Mouse (Mus musculus): ENCODE measurements at regions not wholly inside any gene's neighbourhood (a gene's known extent, or its start where the extent isn't known, plus 50 kb on each side); places are given as distances from the start of the nearest gene placed in this dataset.

DNA sequence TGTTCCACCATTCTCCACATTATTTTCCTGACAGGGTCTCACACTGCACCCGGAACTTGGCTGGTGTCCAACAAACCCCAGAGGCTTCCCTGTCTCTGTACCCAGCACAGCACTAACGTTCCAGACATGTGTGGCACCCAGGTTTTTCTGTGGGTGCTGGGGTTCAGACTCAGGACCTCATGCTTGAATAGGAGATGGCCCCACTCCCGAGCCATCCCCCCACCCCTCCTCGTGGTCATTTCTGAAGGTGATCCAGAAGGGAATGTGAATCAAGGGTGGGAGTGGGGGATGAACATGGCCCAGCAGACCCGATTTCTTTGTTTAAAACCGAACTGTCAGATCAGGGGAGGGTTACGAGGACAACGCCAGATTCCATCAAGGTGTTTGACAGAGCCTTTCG lies 245.6 kb downstream of the Tbc1d1 start:
- DNase-seq = no peak

DNA sequence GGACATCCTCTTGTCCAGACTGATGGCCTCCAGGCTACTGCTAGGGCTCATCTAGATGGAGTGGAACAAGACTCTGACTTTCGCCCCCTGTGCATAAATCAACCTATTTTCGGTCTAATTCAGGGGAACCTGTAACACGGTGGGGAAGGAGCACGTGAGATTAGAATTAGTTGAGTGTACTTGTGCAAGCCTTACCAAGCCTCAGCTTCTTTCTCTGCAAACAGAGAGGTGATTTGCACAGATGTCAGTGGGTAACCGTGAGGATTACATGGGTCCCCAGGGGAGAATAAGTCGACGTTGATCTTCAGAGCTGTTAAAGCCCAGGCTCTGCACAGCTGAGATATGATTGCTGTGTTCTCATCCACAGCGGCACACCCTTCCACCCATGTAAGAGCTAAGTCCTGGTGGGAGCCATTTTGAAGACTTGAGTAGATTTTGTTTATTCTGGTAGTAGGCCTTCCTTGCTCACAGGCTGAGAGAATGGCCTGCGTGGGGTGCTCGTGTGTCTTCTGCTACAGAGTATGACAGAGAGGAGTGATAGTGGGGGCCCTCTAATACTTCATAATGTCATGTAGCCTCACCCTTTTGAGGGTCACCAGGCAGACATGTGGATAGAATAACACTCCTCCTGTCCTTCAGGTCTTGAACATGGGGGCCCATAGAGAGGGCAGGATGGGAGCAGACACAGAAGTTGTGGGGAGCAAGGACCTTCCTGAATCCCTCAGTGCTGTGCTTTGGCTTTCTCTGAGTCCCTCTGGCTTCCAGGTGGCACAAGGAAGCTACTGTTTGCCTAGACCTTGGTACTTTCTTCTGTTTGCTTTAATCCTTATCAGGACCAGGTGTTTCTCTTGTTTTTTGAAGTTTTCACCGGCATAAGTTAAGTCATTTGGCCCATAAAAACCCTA lies 247.2 kb downstream of the Tbc1d1 start:
- DNase-seq = no peak

DNA sequence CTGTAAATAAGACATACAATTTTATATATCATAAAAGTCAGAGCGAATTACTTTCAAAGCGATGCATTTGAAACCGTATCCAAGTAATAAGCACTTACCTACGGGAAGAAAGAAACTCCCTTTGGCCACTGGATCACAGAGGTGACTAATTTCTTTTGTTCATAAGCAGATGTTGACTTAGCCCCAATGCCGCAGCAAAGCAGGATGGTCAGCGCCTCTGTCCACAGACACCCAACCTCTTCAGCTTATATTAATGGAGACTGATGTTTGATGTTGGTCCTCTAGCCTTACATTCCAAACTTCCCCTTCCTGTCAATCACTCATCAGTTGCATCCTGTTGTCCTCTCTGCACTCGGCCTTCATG lies 247.9 kb downstream of the Tbc1d1 start:
- no peak for DNase-seq

DNA sequence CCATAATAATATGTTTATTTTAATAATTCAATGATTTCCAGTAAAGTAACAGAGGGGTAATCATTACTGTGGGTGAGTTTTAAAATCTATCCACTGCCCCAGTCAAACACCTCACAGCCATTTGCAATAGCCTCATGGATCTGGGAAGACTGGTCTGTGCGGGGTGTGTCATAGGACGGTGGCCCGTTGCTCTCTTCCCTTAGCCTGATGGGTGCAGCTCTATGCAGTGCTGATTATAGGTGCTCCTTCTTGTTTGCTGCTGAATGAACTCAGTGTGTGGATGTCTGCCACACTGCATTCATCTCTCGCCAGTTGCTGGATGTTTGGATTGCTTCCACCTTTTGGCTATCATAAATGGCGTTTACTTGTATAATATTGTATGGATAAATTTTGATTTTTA lies 248.4 kb downstream of the Tbc1d1 start:
- no peak for DNase-seq

DNA sequence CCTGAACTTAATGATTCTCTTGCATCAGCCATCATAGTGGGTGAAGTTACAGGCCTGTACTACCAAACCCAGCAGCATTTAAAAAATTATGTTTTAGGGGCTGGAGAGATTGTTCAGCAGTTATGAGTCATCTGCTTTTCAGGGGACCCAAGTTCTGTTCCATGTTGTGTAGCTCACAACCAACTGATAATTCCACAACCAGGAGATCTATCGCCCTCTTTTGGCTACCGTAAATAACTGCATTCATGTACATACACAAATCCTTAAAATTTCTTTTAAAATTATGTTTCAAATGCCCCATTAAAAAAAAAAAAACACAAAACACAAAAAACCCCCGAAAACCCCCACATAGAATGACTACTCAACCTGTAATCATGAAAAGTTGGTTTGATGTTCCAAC lies 252.8 kb downstream of the Tbc1d1 start:
- DNase-seq = no peak

DNA sequence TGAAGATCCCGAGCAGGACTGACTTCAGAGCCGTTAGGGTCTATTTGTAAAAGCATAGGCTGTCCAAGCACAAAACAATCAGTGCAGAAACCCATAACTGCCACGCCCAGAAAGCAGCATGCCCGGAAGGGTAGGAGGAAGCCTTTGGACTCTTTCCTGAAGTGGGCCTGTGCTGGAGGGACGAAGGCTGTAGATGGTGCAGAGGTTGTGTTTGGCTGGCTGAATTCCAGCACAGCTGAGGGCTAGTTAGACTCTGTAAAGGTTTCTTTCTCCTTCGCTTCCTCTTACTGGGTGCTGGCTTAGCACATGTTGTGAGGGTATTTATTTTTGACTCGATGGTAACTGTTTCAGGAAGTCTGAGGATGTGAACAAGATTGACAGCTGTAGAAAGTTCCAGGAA lies 254.5 kb downstream of the Tbc1d1 start:
- DNase-seq = peak; percentile 23

DNA sequence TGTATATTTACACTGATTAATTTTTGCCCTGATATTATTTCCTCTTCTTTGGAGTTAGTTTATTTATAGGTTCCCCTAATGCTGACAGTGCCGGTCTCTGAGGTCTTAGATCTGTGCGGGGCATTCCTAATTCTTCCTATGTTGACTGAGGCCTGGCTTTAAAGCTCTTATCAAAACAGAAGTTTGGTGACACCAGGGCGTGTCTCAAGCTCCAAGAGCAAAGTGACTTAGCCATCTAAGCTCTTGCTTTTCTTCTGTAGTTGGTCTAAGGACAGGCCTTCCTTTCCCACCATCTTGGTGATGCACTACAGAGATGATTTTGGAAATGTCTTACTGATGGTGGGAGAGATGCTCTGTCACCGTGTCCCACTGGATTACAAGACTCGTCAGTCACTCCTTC lies 258.4 kb downstream of the Tbc1d1 start:
- no peak for DNase-seq

DNA sequence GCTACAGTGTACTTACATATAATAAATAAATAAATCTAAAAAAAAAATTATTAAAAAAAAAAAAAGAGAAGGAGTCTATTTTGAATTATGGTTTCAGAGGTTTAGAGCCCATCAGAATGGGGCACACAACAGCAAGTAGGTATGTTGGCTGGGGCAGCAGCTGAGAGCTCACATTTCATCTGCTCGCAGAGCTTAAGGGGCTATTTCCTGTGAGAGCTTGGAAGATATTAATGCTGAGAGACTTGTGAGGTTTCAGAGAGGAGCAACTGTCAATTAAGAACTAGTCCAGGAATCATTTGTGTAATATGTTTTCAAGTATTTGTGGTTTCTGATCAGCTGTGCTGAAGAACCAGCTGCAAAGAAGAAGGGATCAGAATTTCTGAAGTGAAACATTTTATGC lies 263.3 kb downstream of the Tbc1d1 start:
- no peak for DNase-seq

DNA sequence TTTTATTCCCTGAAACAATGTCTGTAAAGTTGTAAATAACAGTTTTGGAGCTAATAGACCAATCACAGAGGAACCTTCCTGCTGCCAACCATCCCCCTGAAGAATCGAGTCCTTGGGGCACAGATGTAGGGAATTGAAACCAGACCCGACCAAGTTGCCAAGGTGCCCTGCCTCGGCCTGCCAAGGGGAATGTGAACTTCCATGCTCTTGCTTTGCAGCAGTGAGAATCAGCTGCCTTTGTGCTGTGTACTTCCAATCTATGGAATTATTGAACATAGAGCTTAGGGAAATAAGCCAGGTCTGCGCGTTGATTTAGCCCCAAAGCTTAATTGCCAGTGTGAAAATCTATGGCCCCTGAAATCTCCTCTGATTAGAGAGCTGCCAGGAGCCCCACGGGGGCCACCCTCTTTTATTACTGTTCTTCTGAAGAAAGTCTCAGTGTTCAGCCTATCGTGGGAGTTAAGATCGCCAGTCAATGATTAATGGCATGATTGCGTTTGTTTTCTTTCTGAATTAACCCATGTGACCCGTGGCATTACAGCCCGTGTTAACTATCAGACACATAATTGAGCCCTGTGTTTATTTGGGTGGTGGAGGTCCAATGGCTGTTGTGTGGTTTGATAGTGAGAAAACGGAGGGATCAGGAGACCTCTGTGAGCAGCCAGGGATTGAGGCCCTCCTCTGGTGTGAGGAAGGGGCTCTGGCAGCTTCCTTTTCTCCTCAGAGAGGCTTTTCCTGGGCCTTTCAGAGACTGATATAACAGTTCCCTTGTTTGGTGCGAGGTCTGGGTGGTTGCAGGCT lies 266.9 kb downstream of the Tbc1d1 start:
- peak; percentile 43 for DNase-seq

DNA sequence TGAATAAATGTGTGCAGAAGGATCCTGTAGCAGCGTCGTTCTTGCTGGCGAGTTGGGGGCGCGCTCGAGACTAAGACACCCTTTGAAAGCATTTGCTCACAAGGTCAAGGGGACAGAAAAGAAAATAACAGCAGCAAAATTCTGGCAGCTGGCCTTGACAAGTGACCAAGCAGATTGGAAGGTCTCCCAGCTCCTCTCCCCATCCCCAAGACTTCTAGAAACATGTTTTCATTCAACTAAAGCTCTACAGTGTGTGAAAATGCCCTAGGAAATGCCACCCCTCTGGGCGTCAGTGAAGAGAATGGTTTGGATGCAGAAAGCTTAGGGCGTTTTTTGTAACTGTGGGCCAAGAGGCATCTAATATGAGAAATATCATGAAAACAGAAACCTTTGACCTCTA lies 272.7 kb downstream of the Tbc1d1 start:
- no peak for DNase-seq

DNA sequence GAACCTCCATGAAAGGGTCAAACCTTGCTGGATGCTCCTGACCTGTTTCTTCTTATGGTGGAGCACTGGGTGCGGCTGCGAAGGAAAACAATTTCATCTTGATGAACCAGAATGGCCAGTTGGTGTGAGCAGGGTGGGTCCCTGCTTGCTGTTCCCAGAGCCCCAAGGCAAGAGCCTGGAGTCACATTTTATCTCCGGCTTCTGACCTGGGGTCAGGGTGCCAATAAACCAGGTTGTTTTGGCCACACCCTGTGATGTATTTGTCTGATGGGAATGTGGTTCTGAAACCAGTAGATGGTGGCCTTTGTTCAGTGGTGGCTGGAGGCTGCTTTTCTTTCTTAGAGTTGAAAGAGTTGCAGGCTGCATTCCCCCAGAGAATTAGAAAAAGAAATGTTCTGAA lies 274.4 kb downstream of the Tbc1d1 start:
- no peak for DNase-seq

DNA sequence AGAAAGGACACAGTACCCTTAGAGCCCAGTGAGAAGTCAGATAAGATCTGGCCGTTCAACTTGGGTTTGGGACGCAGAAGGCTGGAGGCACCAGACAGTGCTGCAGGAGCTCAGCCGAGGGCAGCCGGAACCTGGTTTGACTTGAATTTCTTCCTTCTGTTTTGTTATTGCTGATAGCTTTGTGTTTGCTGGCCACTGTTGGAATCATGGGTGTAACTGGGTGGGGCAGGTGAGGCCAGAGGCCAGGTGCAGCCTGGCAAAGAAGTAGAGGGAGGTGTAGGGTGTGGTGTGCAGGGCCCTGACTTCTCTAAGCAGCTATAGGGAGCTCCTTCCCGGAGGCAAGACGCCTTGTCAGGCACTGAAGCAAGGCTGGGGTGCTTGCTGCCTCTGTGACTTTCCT lies 275.5 kb downstream of the Tbc1d1 start:
- DNase-seq = no peak

DNA sequence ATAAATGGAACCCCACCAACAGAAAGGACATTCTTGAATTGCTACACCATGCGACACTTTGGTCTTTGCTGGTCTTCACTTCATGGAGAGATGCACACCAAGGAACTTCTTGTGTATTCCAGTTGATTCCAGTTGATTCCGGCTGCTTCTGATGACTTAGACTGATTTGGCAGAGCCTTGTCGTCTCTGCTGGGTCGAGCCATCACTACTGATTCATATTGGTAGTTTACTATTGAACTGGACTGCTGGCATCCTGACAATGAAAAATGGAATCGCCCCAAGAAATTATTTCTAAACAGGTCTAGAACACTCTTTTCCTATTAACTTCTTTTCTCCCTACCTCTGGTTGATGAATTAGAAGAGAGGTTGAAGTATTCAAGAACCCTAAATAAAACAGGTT lies 277.7 kb downstream of the Tbc1d1 start:
- DNase-seq = no peak

DNA sequence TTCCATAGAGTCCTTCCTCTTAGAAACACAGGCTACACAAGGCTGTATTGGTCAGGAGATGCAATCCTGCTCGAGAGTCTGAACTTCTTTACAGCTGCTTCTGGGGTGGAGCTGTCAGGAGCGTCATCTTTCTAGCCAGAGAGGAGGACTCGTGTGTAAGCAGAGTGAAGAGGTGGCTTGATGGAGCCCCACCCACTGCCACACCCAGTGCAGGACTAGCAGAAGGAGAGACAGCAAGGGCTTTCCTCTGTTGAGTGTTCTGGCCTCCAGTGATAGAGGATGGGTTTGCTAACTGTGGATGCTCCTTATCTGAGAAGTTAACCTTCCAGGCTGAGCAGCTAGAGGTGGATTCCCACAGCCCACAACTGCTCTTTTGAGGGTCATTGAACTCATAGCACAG lies 279.4 kb downstream of the Tbc1d1 start:
- DNase-seq = no peak

DNA sequence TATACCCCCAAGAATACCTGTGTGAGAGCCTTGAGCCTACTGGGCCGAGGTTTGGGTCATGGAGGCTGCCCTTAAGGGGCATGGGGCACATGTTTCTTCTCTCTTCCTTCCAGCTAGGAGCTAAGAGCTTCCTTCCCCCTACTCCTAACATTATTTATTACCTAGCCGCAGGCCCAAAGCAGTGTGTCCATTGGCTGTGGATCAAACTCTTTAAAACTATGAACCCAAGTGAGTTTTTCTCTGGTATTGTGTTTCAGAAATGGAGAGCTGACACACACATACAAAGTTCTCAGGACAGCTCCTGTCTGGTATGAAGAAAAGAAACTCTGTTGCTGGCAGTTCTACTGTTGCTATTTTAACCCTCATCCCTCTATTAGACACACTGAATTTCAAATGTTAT lies 279.9 kb downstream of the Tbc1d1 start:
- DNase-seq = no peak

DNA sequence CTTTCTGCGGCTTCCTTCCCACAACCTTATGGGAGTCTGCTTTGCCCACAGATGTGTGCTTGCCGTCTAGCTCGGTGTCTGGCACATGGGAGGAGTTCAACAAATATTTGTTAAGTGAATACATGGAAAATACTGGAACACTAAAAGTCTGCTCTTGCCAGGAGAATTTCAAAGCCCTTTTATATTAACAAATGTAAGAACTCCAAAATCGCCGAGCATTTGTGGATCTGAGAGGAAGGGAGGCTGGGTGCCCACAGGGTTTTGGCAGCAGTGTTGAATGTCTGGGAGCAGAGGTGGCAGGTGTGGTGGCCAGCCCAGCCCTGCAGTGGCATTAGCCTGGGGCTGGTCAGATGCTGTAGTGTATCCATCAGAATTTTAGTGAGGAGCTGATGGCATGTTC lies 281.6 kb downstream of the Tbc1d1 start:
- DNase-seq = no peak

DNA sequence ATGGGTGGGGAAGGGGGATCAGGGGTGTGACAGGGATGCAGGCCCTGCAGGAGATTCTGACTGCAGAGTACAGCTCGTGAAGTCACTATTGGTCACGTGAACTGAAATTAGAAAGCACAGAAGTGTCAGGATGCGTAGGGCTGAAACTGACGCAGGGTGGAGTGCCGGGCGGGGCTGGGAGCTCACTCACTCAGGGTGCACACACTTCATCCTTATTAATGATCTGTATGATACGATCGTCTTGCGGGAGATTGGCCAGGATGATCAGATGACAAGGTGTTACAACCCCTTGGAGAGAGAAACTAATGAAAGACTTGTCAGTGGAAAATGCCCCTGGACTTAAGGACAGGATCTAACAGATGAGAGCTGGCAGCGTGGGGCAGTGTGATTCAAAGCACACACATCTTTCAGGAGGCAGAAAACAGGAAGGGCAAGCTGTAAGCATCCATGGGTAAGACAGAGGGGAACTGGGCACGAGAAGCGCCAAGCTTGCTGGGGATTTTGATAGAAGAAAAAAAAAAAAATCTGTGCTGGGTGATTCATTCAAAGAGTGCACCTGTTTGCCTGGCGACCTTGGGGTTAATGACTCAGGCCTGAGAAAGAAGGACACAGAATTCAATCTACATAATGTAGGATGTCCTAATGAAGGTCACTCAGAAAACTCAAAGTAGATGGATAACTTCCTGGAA lies 282.5 kb downstream of the Tbc1d1 start:
- no peak for DNase-seq

DNA sequence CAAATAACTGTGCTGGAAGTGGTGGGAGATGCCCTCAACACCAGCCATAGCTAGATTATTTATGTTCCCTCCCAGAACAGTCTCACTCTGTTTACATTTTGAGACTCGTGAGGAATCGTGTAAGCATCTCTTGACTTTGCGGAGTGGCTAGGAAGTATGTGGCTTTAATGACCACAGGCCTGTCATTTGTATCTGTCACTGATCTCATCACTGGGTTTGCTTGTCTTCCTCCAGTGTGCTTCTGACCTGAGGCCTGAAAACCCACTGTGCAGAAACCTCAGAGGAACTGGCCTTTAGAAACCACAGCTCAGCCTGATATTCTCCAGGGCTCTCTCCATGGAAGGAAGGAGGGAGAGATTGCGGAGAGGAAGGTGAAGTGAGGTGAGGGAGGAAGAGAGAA lies 291.7 kb downstream of the Tbc1d1 start:
- DNase-seq = no peak

DNA sequence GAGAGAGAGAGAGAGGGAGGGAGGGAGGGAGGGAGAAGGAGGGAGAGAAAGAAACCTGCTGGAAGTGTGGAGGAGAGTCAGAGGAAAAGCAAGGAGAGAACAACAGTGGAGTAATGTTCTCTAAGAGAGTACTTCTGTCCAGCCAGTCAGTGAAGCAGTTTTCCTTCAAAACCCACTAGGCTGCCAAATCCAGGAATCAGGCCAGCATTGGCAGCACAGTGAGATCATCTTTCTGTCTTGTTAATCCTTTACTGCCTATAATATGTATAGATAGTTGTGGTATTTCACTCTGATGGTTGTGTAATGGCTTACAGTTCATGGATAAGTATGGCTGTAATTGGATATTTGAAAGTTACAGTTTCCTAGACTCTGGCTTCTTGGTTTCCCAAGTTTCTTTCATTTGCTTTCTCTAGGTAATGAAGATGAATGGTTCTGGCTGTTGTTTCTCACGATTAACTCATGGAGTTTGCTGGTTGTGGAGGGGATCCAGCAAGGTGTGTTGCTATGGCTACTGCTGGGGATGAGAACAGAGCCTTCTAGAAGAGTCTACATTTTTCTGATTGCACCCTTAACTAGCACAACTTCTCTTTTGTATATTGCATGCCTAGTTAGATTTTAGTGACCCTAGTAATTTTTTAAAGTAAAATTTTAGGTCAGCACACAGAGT lies 296.7 kb downstream of the Tbc1d1 start:
- DNase-seq = no peak

DNA sequence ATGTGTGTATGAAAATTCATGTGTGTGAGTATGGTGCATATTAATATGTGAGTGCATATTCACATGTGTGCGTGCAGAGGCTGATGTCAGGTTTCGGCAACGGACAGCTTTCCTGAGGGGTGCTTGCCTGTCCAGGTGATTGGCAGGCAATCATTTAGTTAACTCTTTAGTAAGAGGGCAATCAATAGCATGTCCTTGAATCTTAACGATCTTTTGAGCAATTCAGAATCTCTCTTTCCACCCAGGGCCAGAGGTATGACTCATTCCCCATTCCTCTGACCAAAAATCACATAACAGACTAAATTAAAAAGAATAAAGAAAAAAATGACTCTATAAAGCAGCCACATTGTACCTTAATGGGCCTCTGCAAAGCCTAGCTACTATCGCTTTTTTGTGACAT lies 303.7 kb downstream of the Tbc1d1 start:
- no peak for DNase-seq

DNA sequence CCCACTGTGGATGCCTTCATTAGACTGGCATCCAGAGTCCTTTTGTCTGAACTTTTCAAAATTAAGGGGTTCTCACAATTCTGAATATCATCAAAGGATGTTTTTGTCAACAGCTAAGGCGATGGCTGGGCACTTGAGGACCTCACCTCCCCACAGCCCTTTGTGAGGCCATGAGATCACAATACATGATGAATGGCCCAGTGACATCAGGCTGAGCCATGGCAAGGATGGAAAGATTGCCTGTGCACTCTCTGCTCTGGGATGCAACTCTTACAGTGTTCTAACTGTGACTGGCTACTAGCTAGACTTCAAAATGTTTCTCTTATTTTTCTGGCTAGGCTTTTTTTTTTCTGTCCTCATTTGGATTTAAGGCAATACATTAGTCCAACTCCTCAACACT lies 304.8 kb downstream of the Tbc1d1 start:
- DNase-seq = no peak

DNA sequence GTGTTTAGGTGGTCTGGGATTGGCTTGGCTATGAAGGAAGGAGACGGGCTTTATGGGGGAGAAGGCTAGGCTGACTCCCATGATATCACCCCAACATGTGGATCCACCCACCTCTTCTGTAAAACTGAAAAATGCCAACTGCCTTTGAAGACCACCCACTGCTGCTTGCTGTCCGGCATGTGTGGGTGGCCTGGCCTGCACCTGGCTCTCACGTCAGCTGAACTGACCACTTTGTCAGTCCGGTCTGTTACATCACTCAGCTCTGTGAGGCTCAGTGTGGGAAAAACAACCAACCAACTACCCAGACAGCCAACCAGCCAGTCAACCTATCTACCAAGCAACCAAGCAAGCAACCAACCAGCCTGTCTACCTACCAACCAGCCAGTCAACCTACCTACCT lies 305.5 kb downstream of the Tbc1d1 start:
- DNase-seq = no peak

DNA sequence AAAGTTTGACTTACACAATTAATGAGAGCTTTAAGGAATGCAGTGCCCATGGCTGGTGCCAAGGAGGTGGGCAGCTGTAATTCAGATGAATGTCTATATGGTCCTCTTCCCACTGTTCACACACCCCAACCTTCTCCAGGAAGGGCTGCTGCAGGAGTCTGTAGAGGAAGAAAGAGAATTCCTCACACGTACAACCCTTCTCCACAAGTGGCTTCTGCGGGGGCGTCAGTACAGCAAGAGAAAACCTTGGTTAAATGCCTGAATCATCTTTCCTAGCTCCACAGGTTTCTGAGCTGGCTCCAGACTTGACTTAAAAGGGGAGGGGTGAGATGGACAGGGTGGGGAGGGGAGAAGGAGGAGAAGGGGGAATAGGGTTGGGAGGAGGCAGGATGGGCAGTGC lies 306.3 kb downstream of the Tbc1d1 start:
- no peak for DNase-seq
